Mouse (Mus musculus) hematopoietic multipotent progenitor cell, adult 10-12 weeks (in vitro differentiated cells): Measurements from ENCODE around the gene Layn. TPM values are rescaled to one million over a fixed set of nuclear protein-coding genes. Genes with fewer than 3 reads are reported as not detected.

Experiments used
- polyA plus RNA-seq: library from polyadenylated mRNA; stranded (reverse); fragments of >175 nt; gene quantifications from 2 replicates; pipeline ENCODE4 v1.2.3, GENCODE M21; 2012; ENCODE audit warnings: low replicate concordance

Layn gene
- 0.21 and 0.87 TPM in 2 replicates for polyA plus RNA-seq

GRCm38 (mm10) chr9:51076979-51077315 lies at the start of gene Layn:
Layn (minus strand) TSS chr9:51077094.

GRCm38 (mm10) chr9:51101756-51102425 lies 25.0 kb upstream of the Layn start, which contains the start of gene 4833427G06Rik:
4833427G06Rik (minus strand) TSS chr9:51102078.

GRCm38 (mm10) chr9:51060601-51061000 lies 16.3 kb downstream of the Layn start, which contains the start of gene Btg4:
Btg4 (plus strand) TSS chr9:51060901.

GRCm38 (mm10) chr9:51008841-51009655 lies 67.8 kb downstream of the Layn start, which contains the start of gene Sik2:
Sik2 (minus strand) TSS chr9:51009073.

Other genes with a start within 250 kb of the Layn start
- 4.3 and 4.8 TPM in 2 replicates for gene Ppp2r1b, start 231.8 kb downstream of the Layn start, polyA plus RNA-seq
- gene Sik2, start 68.0 kb downstream of the Layn start, polyA plus RNA-seq, result 22.3 and 25.0 TPM in 2 replicates
- not detected in 2 replicates for gene Btg4, start 16.2 kb downstream of the Layn start, polyA plus RNA-seq
- gene 4833427G06Rik, start 25.0 kb upstream of the Layn start, polyA plus RNA-seq, result not detected in 2 replicates
- 0.03 and 0.09 TPM in 2 replicates for gene Gm32742, start 88.4 kb upstream of the Layn start, polyA plus RNA-seq
- 606 and 1,021 TPM in 2 replicates for gene Pou2af1, start 136.6 kb upstream of the Layn start, polyA plus RNA-seq
- not detected in 2 replicates for gene Colca2, start 201.5 kb upstream of the Layn start, polyA plus RNA-seq